Mouse (Mus musculus): ENCODE data around the gene Gjb1.

- TF ChIP-seq POLR2A (IDR thresholded peaks at IDR 0.05; ENCODE audit: borderline replicate concordance, control insufficient read depth, low read depth, low read length) (no peak), CTCF (IDR thresholded peaks at IDR 0.05; ENCODE audit: control insufficient read depth, insufficient read depth, low read length) (no peak)
Observed at GRCm38 (mm10) chrX:101384439-101385137, 8.4 kb downstream of the Gjb1 start.

All from bone marrow, adult 2 months (tissue).